Mouse (Mus musculus) stomach, postnatal 0 days (tissue): ENCODE results near the gene Ace3.
"Not testable (repeated sequence)": the region's sequence is repeated elsewhere in the genome, so short reads cannot be mapped to it uniquely, and the experiment has no call there.

ENCODE experiments used
- CTCF ChIP-seq: IDR thresholded peaks from 2 replicates; pipeline ENCODE4 v1.5.1; 2016; ENCODE audit warnings: antibody characterized with exemption, low read depth, mild to moderate bottlenecking, moderate library complexity
- EP300 ChIP-seq: optimal IDR thresholded peaks from 2 replicates; pipeline ENCODE3; 2016; ENCODE audit warnings: antibody characterized with exemption

GRCm38 (mm10) chr11:106032074-106032473, 37.6 kb downstream of the Ace3 start:
- not testable (repeated sequence) for TF ChIP-seq CTCF, EP300
